Mouse (Mus musculus): ENCODE measurements around the gene Gm6482.
"Not testable (repeated sequence)": the region's sequence is repeated elsewhere in the genome, so short reads cannot be mapped to it uniquely, and the experiment has no call there.

Gm6482 gene

GRCm38 (mm10) chr14:41408181-41408580 is at the start of gene Gm6482:
Gene Gm6482 (minus strand): TSS chr14:41408281.
- DNase-seq (ENCODE audit: inconsistent age in 2 of 2, low spot score in 1 of 2): not testable (repeated sequence)

GRCm38 (mm10) chr14:41453418-41453817 is 45.3 kb upstream of the Gm6482 start, which contains the start of gene Gm7954:
Gene Gm7954 (minus strand): TSS chr14:41453518.
- not testable (repeated sequence) for DNase-seq (ENCODE audit: inconsistent age in 2 of 2, low spot score in 1 of 2)

- peak; percentile 11 to 51 for DNase-seq (ENCODE audit: inconsistent age in 2 of 2, low spot score in 1 of 2)
These were observed 17.5 kb upstream of the Gm6482 start for GRCm38 (mm10) chr14:41425393-41426075.

- peak in 1 of 2 experiments; percentile 21 for DNase-seq (ENCODE audit: inconsistent age in 2 of 2, low spot score in 1 of 2)
These were observed 16.6 kb upstream of the Gm6482 start for GRCm38 (mm10) chr14:41424694-41425093.

GRCm38 (mm10) chr14:41386279-41386678 is 21.8 kb downstream of the Gm6482 start, which contains the start of gene Gm7945:
Gene Gm7945 (minus strand): TSS chr14:41386379.
- not testable (repeated sequence) for DNase-seq (ENCODE audit: inconsistent age in 2 of 2, low spot score in 1 of 2)
